Mouse (Mus musculus) inflammation-experienced regulatory T-cells (primary cell): Measurements from ENCODE around the gene Tiam2. TPM values are rescaled to one million over a fixed set of nuclear protein-coding genes. Genes with fewer than 3 reads are reported as not detected.

Experiments used
- polyA plus RNA-seq, 2 experiments: library from polyadenylated mRNA; unstranded; fragments of 100-300 nt; shearing (Covaris generic); gene quantifications; one replicate each; pipeline ENCODE4 v1.2.1; 2017

Gene Tiam2
- polyA plus RNA-seq = 1 to 10 TPM; 1.0 to 1.8 TPM

GRCm38 (mm10) chr17:3326148-3326902 is at the start of gene Tiam2:
Tiam2 (plus strand) TSS chr17:3326573.

DNA sequence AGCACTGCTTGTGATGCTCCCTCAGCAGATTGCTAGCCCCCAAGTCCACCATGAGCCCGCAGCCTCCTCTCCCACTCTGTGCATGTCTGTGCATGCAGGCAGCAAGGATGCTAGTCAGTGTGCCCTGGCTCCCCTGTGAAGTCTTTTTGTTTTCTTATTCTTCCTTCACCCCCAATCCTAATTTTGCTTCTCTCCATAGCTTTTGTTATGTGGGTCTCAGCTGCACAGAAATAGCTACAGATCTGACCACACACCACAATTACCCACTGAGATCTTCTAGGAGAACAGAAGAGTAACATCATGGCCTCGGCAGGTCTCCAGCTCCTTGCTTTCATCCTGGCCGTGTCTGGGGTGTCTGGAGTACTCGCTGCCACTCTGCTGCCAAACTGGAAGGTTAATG is 205.9 kb downstream of the Tiam2 start, which contains the start of gene Cldn20:
Gene Cldn20, plus strand, starts transcription at position 301 of the 400 bp plus-strand sequence.

GRCm38 (mm10) chr17:3557331-3558311 is 231.2 kb downstream of the Tiam2 start, which contains the start of gene Tfb1m:
Tfb1m (minus strand) TSS chr17:3557781.

Other genes with a start within 250 kb of the Tiam2 start
- 10 to 100 TPM; 59.7 to 73.2 TPM for gene Scaf8, start 211.6 kb upstream of the Tiam2 start, polyA plus RNA-seq
- gene Cldn20, start 206.0 kb downstream of the Tiam2 start, polyA plus RNA-seq = under 1 TPM in 1 of 2 experiments, not detected in 1; 0.58 TPM
- 10 to 100 TPM; 12.4 to 12.7 TPM for gene Tfb1m, start 231.2 kb downstream of the Tiam2 start, polyA plus RNA-seq